26 mouse cellular contexts compared by ENCODE assay signal in the genomic region with DNA sequence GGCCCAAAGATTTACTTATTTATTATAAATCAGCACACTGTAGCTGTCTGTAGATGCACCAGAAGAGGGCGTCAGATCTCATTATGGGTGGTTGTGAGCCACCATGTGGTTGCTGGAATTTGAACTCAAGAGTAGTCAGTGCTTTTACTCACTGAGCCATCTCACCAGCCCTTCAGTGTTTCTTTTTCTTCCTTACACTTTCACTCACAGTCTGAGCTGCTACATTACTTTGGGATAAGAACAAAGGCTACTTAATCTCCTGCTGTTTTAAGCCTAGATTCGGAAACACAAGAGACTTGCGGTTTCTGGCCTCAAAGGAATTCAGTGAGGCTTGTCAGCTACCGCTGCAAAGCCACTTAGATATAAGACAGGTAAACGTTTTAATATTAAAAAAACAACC. TPM values are rescaled to one million over a fixed set of nuclear protein-coding genes. Genes with fewer than 3 reads are reported as not detected.
DNase-seq lines count a peak whose midpoint lies in the region; ATAC-seq and TF ChIP-seq lines count a peak whose summit lies in the region.
"Had no signal": no experiment of that assay in that cellular context is flagged by ENCODE, and none has a peak within 500 bp of the region (broad histone marks: within the 10 kb centered on the region; RNA-seq: fewer than 3 reads in every experiment).

No protein-coding gene starts in this region.

- no peak overlapping the region for H3K9ac ChIP-seq in intestine, postnatal 0 days (ENCODE audit: low read depth, low read length)
- H3K9ac ChIP-seq in intestine, embryonic 16.5 days (ENCODE audit: low read depth, low read length), result no peak overlapping the region
- no peak overlapping the region for H3K9ac ChIP-seq in midbrain, embryonic 11.5 days (ENCODE audit: low read length)
- H3K9ac ChIP-seq in midbrain, embryonic 16.5 days (ENCODE audit: low read depth, low read length), result no peak overlapping the region
- no peak overlapping the region for H3K9ac ChIP-seq in forebrain, embryonic 13.5 days
- H3K9ac ChIP-seq: embryonic facial prominence, embryonic 12.5 days; forebrain, embryonic 12.5 days; forebrain, postnatal 0 days; heart, embryonic 12.5 days; hindbrain, embryonic 15.5 days had no signal

- H3K27ac ChIP-seq in intestine, postnatal 0 days (ENCODE audit: low read depth, low read length), result no peak overlapping the region
- no peak overlapping the region for H3K27ac ChIP-seq in intestine, embryonic 16.5 days (ENCODE audit: low read length)
- H3K27ac ChIP-seq in midbrain, embryonic 11.5 days (ENCODE audit: low read depth, low read length), result no peak overlapping the region
- no peak overlapping the region for H3K27ac ChIP-seq in midbrain, embryonic 16.5 days (ENCODE audit: low read length)
- H3K27ac ChIP-seq in forebrain, embryonic 13.5 days, result no peak overlapping the region
- H3K27ac ChIP-seq: embryonic facial prominence, embryonic 12.5 days; forebrain, embryonic 12.5 days; heart, adult 2 months; hindbrain, embryonic 15.5 days had no signal

- DNase-seq in midbrain, embryonic 11.5 days (ENCODE audit: low spot score, missing footprints), result peak; percentile 61
- DNase-seq in 416B (ENCODE audit: low read depth) (peak; percentile 31), ZHBTc4 (ENCODE audit: low read depth, low spot score) (peak; percentile 49)
- DNase-seq in T-cell, adult 2 months (ENCODE audit: low spot score), result no peak
- DNase-seq: adrenal gland, postnatal 14 days; cerebellum, adult 11-12 months; cerebellum, adult 9-10 months; cerebellum, postnatal 25 days; forebrain, postnatal 0 days; gastrocnemius, postnatal 14 days; heart, adult 2 months; heart, postnatal 36 days had no signal

- H3K27me3 ChIP-seq in intestine, postnatal 0 days (replicated peaks; ENCODE audit: control insufficient read depth, insufficient read depth, low read length), result peaks cover 5% of the 10 kb centered on the region
- H3K27me3 ChIP-seq in intestine, embryonic 16.5 days (replicated peaks; ENCODE audit: control insufficient read depth, insufficient read depth, low read length), result peaks cover 9% of the 10 kb centered on the region
- 0 out of 2 replicates have a peak, but pooled peaks cover 3% of the 10 kb centered on the region for H3K27me3 ChIP-seq in midbrain, embryonic 11.5 days (ENCODE audit: control insufficient read depth, insufficient read depth, low read length)
- peaks cover 9% of the 10 kb centered on the region for H3K27me3 ChIP-seq in midbrain, embryonic 16.5 days (ENCODE audit: control insufficient read depth, insufficient read depth, low read depth, low read length)
- peaks cover 12% of the 10 kb centered on the region for H3K27me3 ChIP-seq in forebrain, embryonic 13.5 days
- H3K27me3 ChIP-seq: Patski had no signal

- no peaks in the 10 kb centered on the region for H3K36me3 ChIP-seq in intestine, postnatal 0 days (ENCODE audit: control insufficient read depth, insufficient read depth)
- H3K36me3 ChIP-seq in intestine, embryonic 16.5 days (ENCODE audit: control insufficient read depth, insufficient read depth, low read length), result no peaks in the 10 kb centered on the region
- no peaks in the 10 kb centered on the region for H3K36me3 ChIP-seq in midbrain, embryonic 11.5 days (ENCODE audit: control insufficient read depth, insufficient read depth, low read length)
- H3K36me3 ChIP-seq in midbrain, embryonic 16.5 days (ENCODE audit: control insufficient read depth, insufficient read depth, low read length), result no peaks in the 10 kb centered on the region
- no peaks in the 10 kb centered on the region for H3K36me3 ChIP-seq in forebrain, embryonic 13.5 days (ENCODE audit: poor library complexity, severe bottlenecking)
- H3K36me3 ChIP-seq: embryonic facial prominence, embryonic 12.5 days; forebrain, embryonic 12.5 days; G1E; heart, embryonic 12.5 days; hindbrain, embryonic 15.5 days had no signal

- 39% methylated on average over 5 of the region's 5 CpGs for WGBS in intestine, postnatal 0 days
- WGBS in intestine, embryonic 16.5 days, result 39% methylated on average over 5 of the region's 5 CpGs
- WGBS in midbrain, embryonic 11.5 days, result 14% methylated on average over 5 of the region's 5 CpGs
- 5% methylated on average over 5 of the region's 5 CpGs for WGBS in midbrain, embryonic 16.5 days
- 13% methylated on average over 5 of the region's 5 CpGs for WGBS in forebrain, embryonic 13.5 days

- no peaks in the 10 kb centered on the region for H3K9me3 ChIP-seq in intestine, postnatal 0 days (ENCODE audit: control insufficient read depth)
- H3K9me3 ChIP-seq in intestine, embryonic 16.5 days (ENCODE audit: control insufficient read depth, low read length), result no peaks in the 10 kb centered on the region
- H3K9me3 ChIP-seq in midbrain, embryonic 11.5 days (ENCODE audit: control insufficient read depth, low read length), result no peaks in the 10 kb centered on the region
- H3K9me3 ChIP-seq in midbrain, embryonic 16.5 days (replicated peaks; ENCODE audit: control insufficient read depth, low read length, poor library complexity, severe bottlenecking), result no peaks in the 10 kb centered on the region
- H3K9me3 ChIP-seq in forebrain, embryonic 13.5 days (replicated peaks), result no peaks in the 10 kb centered on the region
- H3K9me3 ChIP-seq: embryonic facial prominence, embryonic 12.5 days; forebrain, embryonic 12.5 days; G1E; hindbrain, embryonic 15.5 days had no signal

- no peak overlapping the region for H3K4me2 ChIP-seq in intestine, postnatal 0 days (replicated peaks; ENCODE audit: low read depth)
- no peak overlapping the region for H3K4me2 ChIP-seq in intestine, embryonic 16.5 days (ENCODE audit: low read depth, low read length)
- no peak overlapping the region for H3K4me2 ChIP-seq in midbrain, embryonic 11.5 days
- no peak overlapping the region for H3K4me2 ChIP-seq in midbrain, embryonic 16.5 days (ENCODE audit: low read length)
- H3K4me2 ChIP-seq in forebrain, embryonic 13.5 days, result no peak overlapping the region
- H3K4me2 ChIP-seq: embryonic facial prominence, embryonic 12.5 days; forebrain, embryonic 12.5 days; heart, embryonic 12.5 days; hindbrain, embryonic 15.5 days had no signal

- H3K4me1 ChIP-seq in intestine, postnatal 0 days (replicated peaks; ENCODE audit: control insufficient read depth, insufficient read depth, low read length), result no peaks in the 10 kb centered on the region
- no peaks in the 10 kb centered on the region for H3K4me1 ChIP-seq in intestine, embryonic 16.5 days (ENCODE audit: control insufficient read depth, insufficient read depth, low read length)
- no peaks in the 10 kb centered on the region; the same call in 1 of the 2 replicates for H3K4me1 ChIP-seq in midbrain, embryonic 11.5 days (ENCODE audit: control insufficient read depth, insufficient read depth, low read length)
- H3K4me1 ChIP-seq in midbrain, embryonic 16.5 days (ENCODE audit: control insufficient read depth, insufficient read depth, low read length), result no peaks in the 10 kb centered on the region
- H3K4me1 ChIP-seq in forebrain, embryonic 13.5 days, result no peaks in the 10 kb centered on the region
- H3K4me1 ChIP-seq: forebrain, embryonic 12.5 days; hindbrain, embryonic 15.5 days had no signal

- no peak overlapping the region for H3K4me3 ChIP-seq in intestine, postnatal 0 days (ENCODE audit: low read depth, low read length)
- H3K4me3 ChIP-seq in intestine, embryonic 16.5 days (ENCODE audit: low read length), result no peak overlapping the region
- H3K4me3 ChIP-seq in midbrain, embryonic 11.5 days (ENCODE audit: low read depth, low read length), result no peak overlapping the region
- H3K4me3 ChIP-seq in midbrain, embryonic 16.5 days (ENCODE audit: low read depth, low read length), result no peak overlapping the region
- no peak overlapping the region for H3K4me3 ChIP-seq in forebrain, embryonic 13.5 days
- H3K4me3 ChIP-seq: embryonic facial prominence, embryonic 12.5 days; forebrain, embryonic 12.5 days; heart, adult 2 months; heart, embryonic 12.5 days; hindbrain, embryonic 15.5 days had no signal

- no peak for ATAC-seq in intestine, postnatal 0 days
- ATAC-seq in intestine, embryonic 16.5 days, result no peak
- no peak for ATAC-seq in midbrain, embryonic 11.5 days (ENCODE audit: low FRiP score)
- ATAC-seq in midbrain, embryonic 16.5 days, result no peak
- ATAC-seq in forebrain, embryonic 13.5 days, result no peak
- ATAC-seq: forebrain, postnatal 0 days; Patski had no signal

- 0 out of 2 replicates have a peak, but pooled peaks have one; percentile 9 for TF ChIP-seq CTCF in intestine, postnatal 0 days (IDR thresholded peaks at IDR 0.05; ENCODE audit: low read depth)

RNA-seq across cellular contexts. Expression of a gene that starts 13.8 kb away (rescaled TPM):
- polyA plus RNA-seq in intestine, postnatal 0 days (2015; fragmentation: Nextera tagmentation; extraction: Ambion mirVana), result 103 and 110 TPM in 2 replicates
- polyA plus RNA-seq in intestine, embryonic 16.5 days (2015; fragmentation: Nextera tagmentation; extraction: Ambion mirVana), result 129 and 139 TPM in 2 replicates
- polyA plus RNA-seq in midbrain, embryonic 11.5 days (2014; fragmentation: Nextera tagmentation; extraction: Ambion mirVana), result 80.7 and 83.2 TPM in 2 replicates
- 122 and 135 TPM in 2 replicates for polyA plus RNA-seq in midbrain, embryonic 16.5 days (2015; fragmentation: Nextera tagmentation; extraction: Ambion mirVana)
- 92.5 and 97.4 TPM in 2 replicates for polyA plus RNA-seq in forebrain, embryonic 13.5 days (2015; fragmentation: Nextera tagmentation; extraction: Ambion mirVana)

RNA-seq across cellular contexts. Expression of a gene that starts 28.0 kb away (rescaled TPM):
- polyA plus RNA-seq in intestine, postnatal 0 days (2015; fragmentation: Nextera tagmentation; extraction: Ambion mirVana), result 4.2 and 5.7 TPM in 2 replicates
- polyA plus RNA-seq in intestine, embryonic 16.5 days (2015; fragmentation: Nextera tagmentation; extraction: Ambion mirVana), result 9.7 and 10.6 TPM in 2 replicates
- 17.4 and 17.6 TPM in 2 replicates for polyA plus RNA-seq in midbrain, embryonic 11.5 days (2014; fragmentation: Nextera tagmentation; extraction: Ambion mirVana)
- 26.2 and 28.6 TPM in 2 replicates for polyA plus RNA-seq in midbrain, embryonic 16.5 days (2015; fragmentation: Nextera tagmentation; extraction: Ambion mirVana)
- 24.5 and 25.8 TPM in 2 replicates for polyA plus RNA-seq in forebrain, embryonic 13.5 days (2015; fragmentation: Nextera tagmentation; extraction: Ambion mirVana)

RNA-seq across cellular contexts. Expression of a gene that starts 42.3 kb away (rescaled TPM):
- not detected in 2 replicates for polyA plus RNA-seq in intestine, postnatal 0 days (2015; fragmentation: Nextera tagmentation; extraction: Ambion mirVana)
- not detected in 2 replicates for polyA plus RNA-seq in intestine, embryonic 16.5 days (2015; fragmentation: Nextera tagmentation; extraction: Ambion mirVana)
- 0.19 TPM in 1 of 2 replicates, not detected in the other for polyA plus RNA-seq in midbrain, embryonic 11.5 days (2014; fragmentation: Nextera tagmentation; extraction: Ambion mirVana)
- 0.25 and 0.33 TPM in 2 replicates for polyA plus RNA-seq in midbrain, embryonic 16.5 days (2015; fragmentation: Nextera tagmentation; extraction: Ambion mirVana)
- not detected in 2 replicates for polyA plus RNA-seq in forebrain, embryonic 13.5 days (2015; fragmentation: Nextera tagmentation; extraction: Ambion mirVana)
- polyA plus RNA-seq: cortical plate, adult 2 months; embryonic facial prominence, embryonic 12.5 days; forebrain, embryonic 12.5 days; forebrain, postnatal 0 days; G1E; gonadal fat pad, adult 2 months; heart, adult 2 months; heart, embryonic 12.5 days; heart, embryonic 16.5 days; hindbrain, embryonic 11.5 days; hindbrain, embryonic 15.5 days had no signal

RNA-seq across cellular contexts. Expression of a gene that starts 53.9 kb away (rescaled TPM):
- polyA plus RNA-seq in intestine, postnatal 0 days (2015; fragmentation: Nextera tagmentation; extraction: Ambion mirVana), result 53.3 and 65.3 TPM in 2 replicates
- 42.3 and 46.9 TPM in 2 replicates for polyA plus RNA-seq in intestine, embryonic 16.5 days (2015; fragmentation: Nextera tagmentation; extraction: Ambion mirVana)
- polyA plus RNA-seq in midbrain, embryonic 11.5 days (2014; fragmentation: Nextera tagmentation; extraction: Ambion mirVana), result not detected in 2 replicates
- polyA plus RNA-seq in midbrain, embryonic 16.5 days (2015; fragmentation: Nextera tagmentation; extraction: Ambion mirVana), result not detected in 2 replicates
- not detected in 2 replicates for polyA plus RNA-seq in forebrain, embryonic 13.5 days (2015; fragmentation: Nextera tagmentation; extraction: Ambion mirVana)
- polyA plus RNA-seq: cortical plate, adult 2 months; embryonic facial prominence, embryonic 12.5 days; forebrain, embryonic 12.5 days; forebrain, postnatal 0 days; G1E; gonadal fat pad, adult 2 months; heart, adult 2 months; heart, embryonic 12.5 days; hindbrain, embryonic 11.5 days; hindbrain, embryonic 15.5 days; Patski had no signal
